Mouse (Mus musculus) kidney, postnatal 0 days (tissue): ENCODE measurements at regions not wholly inside any gene's neighbourhood (a gene's known extent, or its start where the extent isn't known, plus 50 kb on each side); places are given as distances from the start of the nearest gene placed in this dataset.

Source experiments
- ATAC-seq: fragments of 200-750 bp; cut with Nextera tagmentation; replicated peaks from 2 replicates; pipeline ENCODE4 v1.8.0; 2017; ENCODE audit warnings: low read depth, moderate number of reproducible peaks, moderate TSS enrichment, moderate library complexity; ENCODE audit not compliant: low FRiP score
- DNase-seq: peaks from one replicate; pipeline ENCODE4 v3.0.0-alpha.2; 2016; ENCODE audit warnings: low spot score
- H3K27ac ChIP-seq: fragments of 300-500 bp; sonication (generic); 2 replicates; pipeline ENCODE4 v1.5.1; 2014; ENCODE audit warnings: mild to moderate bottlenecking
- H3K27me3 ChIP-seq: fragments of 300-500 bp; sonication (generic); 2 replicates; pipeline ENCODE4 v1.6.1; 2014; ENCODE audit warnings: low read length, mixed read lengths; ENCODE audit not compliant: insufficient read depth
- H3K36me3 ChIP-seq: fragments of 300-500 bp; sonication (generic); 2 replicates; pipeline ENCODE4 v1.6.1; 2014; ENCODE audit warnings: low read length, mixed read lengths; ENCODE audit not compliant: insufficient read depth
- H3K4me1 ChIP-seq: fragments of 300-500 bp; sonication (generic); replicated peaks from 2 replicates; pipeline ENCODE4 v1.6.1; 2014; ENCODE audit warnings: antibody characterized with exemption, low read length, mixed read lengths; ENCODE audit not compliant: insufficient read depth
- H3K4me2 ChIP-seq: fragments of 300-500 bp; sonication (generic); 2 replicates; pipeline ENCODE4 v1.6.1; 2014; ENCODE audit warnings: mild to moderate bottlenecking, low read length, moderate library complexity, mixed read lengths
- H3K4me3 ChIP-seq: fragments of 300-500 bp; sonication (generic); replicated peaks from 2 replicates; pipeline ENCODE4 v1.5.1; 2014; ENCODE audit warnings: low read depth, low read length
- H3K9ac ChIP-seq: fragments of 300-500 bp; sonication (generic); 2 replicates; pipeline ENCODE4 v1.6.1; 2014; ENCODE audit warnings: low read depth, low read length
- H3K9me3 ChIP-seq: fragments of 300-500 bp; sonication (generic); replicated peaks from 2 replicates; pipeline ENCODE4 v1.6.1; 2016; ENCODE audit warnings: low read length, inconsistent platforms, mixed read lengths
- CTCF ChIP-seq: IDR thresholded peaks from 2 replicates; pipeline ENCODE4 v1.5.1; 2016; ENCODE audit warnings: antibody characterized with exemption, low read depth, mild to moderate bottlenecking, moderate library complexity
- WGBS: fragments of 180-500 bp; shearing (Covaris S2); extraction: QIAGEN DNeasy Blood & Tissue Kit; methylation state at CpG from one replicate; pipeline ENCODE4 v1.1.7; 2014; 5-methylcytosine and 5-hydroxymethylcytosine counted together

GRCm38 (mm10) chr7:95354991-95355390 lies 816.1 kb upstream of the Tenm4 start:
- 69% methylated on average over 2 of the region's 2 CpGs for WGBS
- TF ChIP-seq CTCF, result no peak

GRCm38 (mm10) chr7:95358732-95359131 lies 812.3 kb upstream of the Tenm4 start:
- no peak overlapping the region for H3K4me3 ChIP-seq
- DNase-seq, result no peak
- no peaks in the 10 kb centered on the region for H3K36me3 ChIP-seq
- H3K4me1 ChIP-seq, result no peaks in the 10 kb centered on the region
- no peak overlapping the region for H3K27ac ChIP-seq
- 88% methylated on average over 4 of the region's 4 CpGs for WGBS
- TF ChIP-seq CTCF, result no peak
- no peak overlapping the region for H3K9ac ChIP-seq
- ATAC-seq, result no peak
- H3K4me2 ChIP-seq, result no peak overlapping the region
- no peaks in the 10 kb centered on the region for H3K27me3 ChIP-seq
- no peaks in the 10 kb centered on the region for H3K9me3 ChIP-seq

More at GRCm38 (mm10) chr7:95354991-95355390, 816.1 kb upstream of the Tenm4 start:
- H3K27me3 ChIP-seq, result no peaks in the 10 kb centered on the region
- no peaks in the 10 kb centered on the region for H3K36me3 ChIP-seq
- no peaks in the 10 kb centered on the region for H3K4me1 ChIP-seq
- no peak overlapping the region for H3K4me2 ChIP-seq
- no peak for DNase-seq
- no peak overlapping the region for H3K27ac ChIP-seq
- no peaks in the 10 kb centered on the region for H3K9me3 ChIP-seq
- H3K9ac ChIP-seq, result no peak overlapping the region
- no peak for ATAC-seq
- H3K4me3 ChIP-seq, result no peak overlapping the region

- Histone ChIP-seq H3K9me3 (no peaks in the 10 kb centered on the region), H3K4me2 (no peak overlapping the region), H3K27me3 (no peaks in the 10 kb centered on the region), H3K27ac (no peak overlapping the region), H3K4me1 (no peaks in the 10 kb centered on the region), H3K9ac (no peak overlapping the region), H3K36me3 (no peaks in the 10 kb centered on the region), H3K4me3 (no peak overlapping the region)
- DNase-seq, result no peak
- WGBS, result 86% methylated on average over 6 of the region's 6 CpGs
- no peak for TF ChIP-seq CTCF
- no peak for ATAC-seq
Observed at GRCm38 (mm10) chr7:95359154-95359553, 811.9 kb upstream of the Tenm4 start.
